Mouse (Mus musculus) hematopoietic stem cell, adult 5-6 weeks (primary cell): ENCODE results near the gene Tpp1. TPM values are rescaled to one million over a fixed set of nuclear protein-coding genes. Genes with fewer than 3 reads are reported as not detected.
A peak's percentile ranks its signal among the peaks of the same experiment; 100 is the strongest.
"Not testable (repeated sequence)": the region's sequence is repeated elsewhere in the genome, so short reads cannot be mapped to it uniquely, and the experiment has no call there.

Source experiments
- ATAC-seq, 2 experiments: fragments of 125-278 bp in 1 of 2; replicated peaks in 1 of 2; 2 replicates each; pipeline ENCODE4 v1.8.0; 2016 to 2017; ENCODE audit warnings: inconsistent platforms in 2 of 2, mild to moderate bottlenecking in 2 of 2, moderate number of reproducible peaks in 2 of 2, low read depth in 1 of 2, moderate TSS enrichment in 1 of 2; ENCODE audit not compliant: low FRiP score in 2 of 2, poor library complexity in 2 of 2, severe bottlenecking in 2 of 2, insufficient read depth in 1 of 2, low TSS enrichment in 1 of 2
- total RNA-seq: library from RNA; stranded (forward); fragments of 172-1452, 232-1000 nt; gene quantifications from 2 replicates; pipeline ENCODE4 v1.2.3, GENCODE M21; 2017

Gene Tpp1
- total RNA-seq, 1 experiment from 2014 or later = 22.1 TPM

- no peak for ATAC-seq
These were observed 17.9 kb upstream of the Tpp1 start for GRCm38 (mm10) chr7:105769959-105770358.

- ATAC-seq = peak; percentile 62 to 68; a peak in 3 of 4 replicates
These were observed 15.7 kb upstream of the Tpp1 start for GRCm38 (mm10) chr7:105767729-105768165.

GRCm38 (mm10) chr7:105764331-105764730, 12.3 kb upstream of the Tpp1 start:
- no peak for ATAC-seq

- ATAC-seq = no peak
These were observed 10.7 kb upstream of the Tpp1 start for GRCm38 (mm10) chr7:105762517-105763270.

- ATAC-seq = no peak
These were observed 9.9 kb upstream of the Tpp1 start for GRCm38 (mm10) chr7:105761813-105762484.

GRCm38 (mm10) chr7:105753281-105753680, 1.2 kb upstream of the Tpp1 start:
- no peak for ATAC-seq

- no peak for ATAC-seq
These were observed 681 bp upstream of the Tpp1 start for GRCm38 (mm10) chr7:105752716-105753115.

- ATAC-seq = no peak
These were observed 4.3 kb downstream of the Tpp1 start for GRCm38 (mm10) chr7:105747776-105748175.

GRCm38 (mm10) chr7:105743926-105744590, 8.0 kb downstream of the Tpp1 start, which contains the start of gene Taf10:
TSS of gene Taf10 (minus strand) at chr7:105744361.
- peak; percentile 99 for ATAC-seq

- not testable (repeated sequence) for ATAC-seq
These were observed 8.6 kb downstream of the Tpp1 start for GRCm38 (mm10) chr7:105743246-105743925.

- ATAC-seq = not testable (repeated sequence)
These were observed 9.4 kb downstream of the Tpp1 start for GRCm38 (mm10) chr7:105742539-105743215.

- ATAC-seq = no peak
These were observed 10.1 kb downstream of the Tpp1 start for GRCm38 (mm10) chr7:105741978-105742377.

- no peak for ATAC-seq
These were observed 11.2 kb downstream of the Tpp1 start for GRCm38 (mm10) chr7:105740851-105741250.

GRCm38 (mm10) chr7:105740089-105740795, 11.8 kb downstream of the Tpp1 start:
- ATAC-seq = no peak

- peak; percentile 71 to 72 for ATAC-seq
These were observed 13.1 kb downstream of the Tpp1 start for GRCm38 (mm10) chr7:105738948-105739347.

GRCm38 (mm10) chr7:105738286-105738685, 13.7 kb downstream of the Tpp1 start:
- no peak for ATAC-seq
